Mouse (Mus musculus): Measurements from ENCODE around the gene Pnpla1.

The Pnpla1 gene

GRCm38 (mm10) chr17:28841947-28842346, 16.3 kb upstream of the Pnpla1 start:
- DNase-seq (ENCODE audit: low read depth, low spot score), result peak; percentile 24

GRCm38 (mm10) chr17:28843665-28844064, 14.5 kb upstream of the Pnpla1 start:
- DNase-seq (ENCODE audit: low read depth, low spot score), result no peak

GRCm38 (mm10) chr17:28846974-28847617, 11.1 kb upstream of the Pnpla1 start:
- DNase-seq (ENCODE audit: low read depth, low spot score), result no peak

GRCm38 (mm10) chr17:28850511-28850910, 7.7 kb upstream of the Pnpla1 start:
- no peak for DNase-seq (ENCODE audit: low read depth, low spot score)

- no peak for DNase-seq (ENCODE audit: low read depth, low spot score)
Observed at GRCm38 (mm10) chr17:28854377-28854776, 3.8 kb upstream of the Pnpla1 start.

- DNase-seq (ENCODE audit: low read depth, low spot score), result peak; percentile 74
Observed at GRCm38 (mm10) chr17:28855166-28855885, 2.9 kb upstream of the Pnpla1 start.

- DNase-seq (ENCODE audit: low read depth, low spot score), result no peak
Observed at GRCm38 (mm10) chr17:28856030-28856429, 2.2 kb upstream of the Pnpla1 start.

- no peak for DNase-seq (ENCODE audit: low read depth, low spot score)
Observed at GRCm38 (mm10) chr17:28863926-28864325, 5.7 kb downstream of the Pnpla1 start.

- no peak for DNase-seq (ENCODE audit: low read depth, low spot score)
Observed at GRCm38 (mm10) chr17:28864464-28864863, 6.3 kb downstream of the Pnpla1 start.

- DNase-seq (ENCODE audit: low read depth, low spot score), result no peak
Observed at GRCm38 (mm10) chr17:28866921-28867320, 8.7 kb downstream of the Pnpla1 start.

GRCm38 (mm10) chr17:28867381-28867780, 9.2 kb downstream of the Pnpla1 start:
- DNase-seq (ENCODE audit: low read depth, low spot score), result no peak

GRCm38 (mm10) chr17:28869412-28870110, 11.3 kb downstream of the Pnpla1 start:
- DNase-seq (ENCODE audit: low read depth, low spot score), result no peak

- DNase-seq (ENCODE audit: low read depth, low spot score), result peak; percentile 54
Observed at GRCm38 (mm10) chr17:28870435-28870834, 12.2 kb downstream of the Pnpla1 start.

- DNase-seq (ENCODE audit: low read depth, low spot score), result no peak
Observed at GRCm38 (mm10) chr17:28871831-28872230, 13.6 kb downstream of the Pnpla1 start.

GRCm38 (mm10) chr17:28872322-28872721, 14.1 kb downstream of the Pnpla1 start:
- no peak for DNase-seq (ENCODE audit: low read depth, low spot score)

GRCm38 (mm10) chr17:28874216-28874615, 16.0 kb downstream of the Pnpla1 start:
- no peak for DNase-seq (ENCODE audit: low read depth, low spot score)

GRCm38 (mm10) chr17:28874825-28875224, 16.6 kb downstream of the Pnpla1 start:
- no peak for DNase-seq (ENCODE audit: low read depth, low spot score)

- no peak for DNase-seq (ENCODE audit: low read depth, low spot score)
Observed at GRCm38 (mm10) chr17:28875316-28875715, 17.1 kb downstream of the Pnpla1 start.

- no peak for DNase-seq (ENCODE audit: low read depth, low spot score)
Observed at GRCm38 (mm10) chr17:28876331-28876730, 18.1 kb downstream of the Pnpla1 start.

GRCm38 (mm10) chr17:28876821-28877220, 18.6 kb downstream of the Pnpla1 start:
- DNase-seq (ENCODE audit: low read depth, low spot score), result peak; percentile 68

GRCm38 (mm10) chr17:28879931-28880391, 21.8 kb downstream of the Pnpla1 start:
- peak; percentile 90 for DNase-seq (ENCODE audit: low read depth, low spot score)

GRCm38 (mm10) chr17:28882316-28882715, 24.1 kb downstream of the Pnpla1 start:
- DNase-seq (ENCODE audit: low read depth, low spot score), result peak; percentile 73
